Mouse (Mus musculus): ENCODE measurements around the gene Inafm2.

GRCm38 (mm10) chr2:118711038-118711494, 34.5 kb upstream of the Inafm2 start:
- TF ChIP-seq CTCF (IDR thresholded peaks at IDR 0.05; ENCODE audit: borderline replicate concordance, extremely low read depth, insufficient read depth, insufficient read length) (no peak), POLR2A (IDR thresholded peaks at IDR 0.05; ENCODE audit: borderline replicate concordance, extremely low read depth, insufficient read depth, insufficient read length, poor library complexity, severe bottlenecking) (no peak)

All from brain, embryonic 14.5 days (tissue).